Mouse (Mus musculus) stomach, postnatal 0 days (tissue): ENCODE measurements at regions not wholly inside any gene's neighbourhood (a gene's known extent, or its start where the extent isn't known, plus 50 kb on each side); places are given as distances from the start of the nearest gene placed in this dataset.

ENCODE experiments used
- ATAC-seq: fragments of 200-750 bp; cut with Nextera tagmentation; 2 replicates; pipeline ENCODE4 v1.8.0; 2017; ENCODE audit not compliant: low FRiP score, low TSS enrichment
- DNase-seq: peaks from one replicate; pipeline ENCODE4 v3.0.0-alpha.2; 2016; ENCODE audit warnings: low spot score
- H3K27ac ChIP-seq: fragments of 300-500 bp; sonication (generic); replicated peaks from 2 replicates; pipeline ENCODE4 v1.5.1; 2014; ENCODE audit warnings: mild to moderate bottlenecking, control low read depth
- H3K27me3 ChIP-seq: fragments of 300-500 bp; sonication (generic); 2 replicates; pipeline ENCODE4 v1.6.1; 2014; ENCODE audit warnings: low read length; ENCODE audit not compliant: control insufficient read depth, insufficient read depth
- H3K36me3 ChIP-seq: fragments of 300-500 bp; sonication (generic); 2 replicates; pipeline ENCODE4 v1.6.1; 2014; ENCODE audit warnings: low read length, mixed read lengths; ENCODE audit not compliant: control insufficient read depth, insufficient read depth
- H3K4me1 ChIP-seq: fragments of 300-500 bp; sonication (generic); replicated peaks from 2 replicates; pipeline ENCODE4 v1.6.1; 2014; ENCODE audit warnings: antibody characterized with exemption; ENCODE audit not compliant: control insufficient read depth, insufficient read depth
- H3K4me2 ChIP-seq: fragments of 300-500 bp; sonication (generic); replicated peaks from 2 replicates; pipeline ENCODE4 v1.6.1; 2014; ENCODE audit warnings: low read depth, mild to moderate bottlenecking, control low read depth, moderate library complexity
- H3K4me3 ChIP-seq: fragments of 300-500 bp; sonication (generic); 2 replicates; pipeline ENCODE4 v1.5.1; 2014; ENCODE audit warnings: low read depth, low read length, control low read depth
- H3K9ac ChIP-seq: fragments of 300-500 bp; sonication (generic); 2 replicates; pipeline ENCODE4 v1.6.1; 2014; ENCODE audit warnings: mild to moderate bottlenecking, low read length, control low read depth, mixed read lengths
- H3K9me3 ChIP-seq: fragments of 300-500 bp; sonication (generic); 2 replicates; pipeline ENCODE4 v1.6.1; 2016; ENCODE audit warnings: low read length; ENCODE audit not compliant: control insufficient read depth
- CTCF ChIP-seq: IDR thresholded peaks from 2 replicates; pipeline ENCODE4 v1.5.1; 2016; ENCODE audit warnings: antibody characterized with exemption, low read depth, mild to moderate bottlenecking, moderate library complexity
- EP300 ChIP-seq: optimal IDR thresholded peaks from 2 replicates; pipeline ENCODE3; 2016; ENCODE audit warnings: antibody characterized with exemption
- WGBS: fragments of 180-500 bp; shearing (Covaris S2); extraction: QIAGEN DNeasy Blood & Tissue Kit; methylation state at CpG from one replicate; pipeline ENCODE4 v1.1.7; 2014; 5-methylcytosine and 5-hydroxymethylcytosine counted together

- DNase-seq (no peak), ATAC-seq (no peak)
- 60% methylated on average over 2 of the region's 2 CpGs for WGBS
- Histone ChIP-seq H3K4me3 (no peak overlapping the region), H3K27ac (no peak overlapping the region), H3K4me1 (no peaks in the 10 kb centered on the region), H3K4me2 (no peak overlapping the region), H3K9me3 (no peaks in the 10 kb centered on the region), H3K9ac (no peak overlapping the region), H3K36me3 (no peaks in the 10 kb centered on the region), H3K27me3 (no peaks in the 10 kb centered on the region)
- no peak for TF ChIP-seq CTCF
- TF ChIP-seq EP300: no peak
These were observed 832.7 kb upstream of the Fam160b2 start for GRCm38 (mm10) chr14:71432364-71432763.
